In genomic region chr3:35933405-35933777, GRCm38 (mm10) we compare ENCODE assay signal across 8 mouse cellular contexts. TPM values are rescaled to one million over a fixed set of nuclear protein-coding genes. Genes with fewer than 3 reads are reported as not detected.
DNase-seq lines count a peak whose midpoint lies in the region; ATAC-seq and TF ChIP-seq lines count a peak whose summit lies in the region.

No protein-coding gene starts in this region.

- peak overlapping the region; percentile 98 for H3K9ac ChIP-seq in embryonic facial prominence, embryonic 13.5 days
- H3K9ac ChIP-seq in hindbrain, embryonic 13.5 days = peak overlapping the region; percentile 98
- peak overlapping the region; percentile 99 for H3K9ac ChIP-seq in liver, postnatal 0 days (replicated peaks)
- peak overlapping the region; percentile 97 for H3K9ac ChIP-seq in neural tube, embryonic 15.5 days (replicated peaks)

- no peaks in the 10 kb centered on the region for H3K9me3 ChIP-seq in embryonic facial prominence, embryonic 13.5 days
- no peaks in the 10 kb centered on the region for H3K9me3 ChIP-seq in hindbrain, embryonic 13.5 days
- no peaks in the 10 kb centered on the region for H3K9me3 ChIP-seq in liver, postnatal 0 days (ENCODE audit: low read length)
- no peaks in the 10 kb centered on the region for H3K9me3 ChIP-seq in neural tube, embryonic 15.5 days (replicated peaks)

- intact Hi-C loops in left cerebral cortex, adult 2 months (cut with DNase I) = loop anchor here (2.0 kb wide), 1 partner anchor 67 kb away; the partner anchor contains the start of gene Mccc1
- intact Hi-C loops in left cerebral cortex, postnatal 36 days (cut with DNase I) = loop anchor here (5.0 kb wide), 1 partner anchor 181 kb away; the partner anchor contains the start of gene Atp11b

- under 1% methylated on average over 14 of the region's 14 CpGs for WGBS in embryonic facial prominence, embryonic 13.5 days
- WGBS in hindbrain, embryonic 13.5 days = 0% methylated on average over 14 of the region's 14 CpGs
- 0% methylated on average over 14 of the region's 14 CpGs for WGBS in liver, postnatal 0 days (ENCODE audit: insufficient replicate concordance)
- under 1% methylated on average over 14 of the region's 14 CpGs for WGBS in neural tube, embryonic 15.5 days

- H3K27ac ChIP-seq in left cerebral cortex, adult 2 months = peak overlapping the region; percentile 81; the same call in 1 of the 2 replicates
- peak overlapping the region; percentile 95 for H3K27ac ChIP-seq in embryonic facial prominence, embryonic 13.5 days
- peak overlapping the region; percentile 92 for H3K27ac ChIP-seq in hindbrain, embryonic 13.5 days
- H3K27ac ChIP-seq in liver, postnatal 0 days (ENCODE audit: low read depth) = peak overlapping the region; percentile 94
- H3K27ac ChIP-seq in neural tube, embryonic 15.5 days (replicated peaks) = peak overlapping the region; percentile 84

- peak overlapping the region; percentile 85 for H3K4me2 ChIP-seq in embryonic facial prominence, embryonic 13.5 days
- peak overlapping the region; percentile 91 for H3K4me2 ChIP-seq in hindbrain, embryonic 13.5 days
- H3K4me2 ChIP-seq in liver, postnatal 0 days (ENCODE audit: low read depth, low read length) = peak overlapping the region; percentile 85
- peak overlapping the region; percentile 69 for H3K4me2 ChIP-seq in neural tube, embryonic 15.5 days

- peaks cover 22% of the 10 kb centered on the region for H3K4me1 ChIP-seq in embryonic facial prominence, embryonic 13.5 days
- H3K4me1 ChIP-seq in hindbrain, embryonic 13.5 days (replicated peaks) = peaks cover 32% of the 10 kb centered on the region
- peaks cover 23% of the 10 kb centered on the region for H3K4me1 ChIP-seq in liver, postnatal 0 days (ENCODE audit: insufficient read depth)
- peaks cover 30% of the 10 kb centered on the region for H3K4me1 ChIP-seq in neural tube, embryonic 15.5 days

- peak overlapping the region; percentile 85 for H3K4me3 ChIP-seq in left cerebral cortex, adult 2 months
- peak overlapping the region; percentile 92 for H3K4me3 ChIP-seq in embryonic facial prominence, embryonic 13.5 days
- peak overlapping the region; percentile 94 for H3K4me3 ChIP-seq in hindbrain, embryonic 13.5 days
- H3K4me3 ChIP-seq in liver, postnatal 0 days (ENCODE audit: low read depth, low read length) = peak overlapping the region; percentile 90
- H3K4me3 ChIP-seq in neural tube, embryonic 15.5 days (replicated peaks) = peak overlapping the region; percentile 93

- H3K27me3 ChIP-seq in embryonic facial prominence, embryonic 13.5 days = no peaks in the 10 kb centered on the region
- H3K27me3 ChIP-seq in hindbrain, embryonic 13.5 days = no peaks in the 10 kb centered on the region
- H3K27me3 ChIP-seq in liver, postnatal 0 days (ENCODE audit: insufficient read depth, low read length) = no peaks in the 10 kb centered on the region
- no peaks in the 10 kb centered on the region for H3K27me3 ChIP-seq in neural tube, embryonic 15.5 days (replicated peaks)

- no peak for ATAC-seq in embryonic facial prominence, embryonic 13.5 days (ENCODE audit: insufficient number of reproducible peaks, insufficient read depth, low FRiP score, low TSS enrichment, low read depth)
- peak; percentile 46 for ATAC-seq in hindbrain, embryonic 13.5 days (ENCODE audit: low FRiP score)
- ATAC-seq in liver, postnatal 0 days = peak; percentile 24
- ATAC-seq in neural tube, embryonic 15.5 days (ENCODE audit: low FRiP score) = peak; percentile 55

- TF ChIP-seq CTCF in left cerebral cortex, adult 2 months (IDR thresholded peaks at IDR 0.05) = no peak
- TF ChIP-seq CTCF in liver, postnatal 0 days (IDR thresholded peaks at IDR 0.05; ENCODE audit: low read depth) = no peak

- DNase-seq in left cerebral cortex, adult 2 months (ENCODE audit: extremely low spot score in 1 of 2, low spot score in 2 of 2) = no peak
- no peak for DNase-seq in left cerebral cortex, postnatal 36 days (ENCODE audit: low spot score in 2 of 2)
- DNase-seq in Muller cell, postnatal 12 days (ENCODE audit: inconsistent ontology term) = peak; percentile 60
- DNase-seq in liver, postnatal 0 days = peak; percentile 55
- DNase-seq in urinary bladder, postnatal 10 days (ENCODE audit: low spot score) = no peak

- TF ChIP-seq EP300 in liver, postnatal 0 days (IDR thresholded peaks at IDR 0.05; ENCODE audit: low read depth) = no peak

- 0 out of 2 replicates have a peak, but pooled peaks cover 4% of the 10 kb centered on the region for H3K36me3 ChIP-seq in embryonic facial prominence, embryonic 13.5 days
- no peaks in the 10 kb centered on the region for H3K36me3 ChIP-seq in hindbrain, embryonic 13.5 days
- 0 out of 2 replicates have a peak, but pooled peaks cover 3% of the 10 kb centered on the region for H3K36me3 ChIP-seq in liver, postnatal 0 days (replicated peaks; ENCODE audit: insufficient read depth, low read length)
- 0 out of 2 replicates have a peak, but pooled peaks cover 5% of the 10 kb centered on the region for H3K36me3 ChIP-seq in neural tube, embryonic 15.5 days

RNA-seq across cellular contexts. Expression of gene Dcun1d1, which starts 3.9 kb away (rescaled TPM):
- 10 to 100 TPM; 70.2 to 77.4 TPM for total RNA-seq in left cerebral cortex, adult 2 months (2021)
- 10 to 100 TPM; 65.6 to 73.5 TPM for total RNA-seq in left cerebral cortex, postnatal 36 days (2021)
- polyA plus RNA-seq in embryonic facial prominence, embryonic 13.5 days (2015; fragmentation: Nextera tagmentation; extraction: Ambion mirVana) = 100 and 101 TPM in 2 replicates
- polyA plus RNA-seq in hindbrain, embryonic 13.5 days (2015; fragmentation: Nextera tagmentation; extraction: Ambion mirVana) = 103 and 111 TPM in 2 replicates
- polyA plus RNA-seq in liver, postnatal 0 days (2015; fragmentation: Nextera tagmentation; extraction: Ambion mirVana) = 77.0 and 77.5 TPM in 2 replicates
- polyA plus RNA-seq in neural tube, embryonic 15.5 days (2015; fragmentation: Nextera tagmentation; extraction: Ambion mirVana) = 99.5 and 101 TPM in 2 replicates

Comparison
In these comparisons a context has a peak if more than half of its experiments do, and no peak if none do; other contexts are left out.
1. DNase-seq: peak in Muller cell, postnatal 12 days (single experiment) and liver, postnatal 0 days (single experiment); none in left cerebral cortex, adult 2 months (0 of 2), left cerebral cortex, postnatal 36 days (0 of 2) and urinary bladder, postnatal 10 days (single experiment).
2. Peak in every context shown above with its lines, with median percentiles within 50 percentile points of each other: H3K27ac ChIP-seq, H3K4me3 ChIP-seq, H3K4me2 ChIP-seq and H3K9ac ChIP-seq.